Mouse (Mus musculus) kidney, adult 11 months (tissue): ENCODE measurements around the gene Col7a1.

Experiments used
- DNase-seq: peaks from one replicate; pipeline ENCODE4 v3.0.0; 2022

Gene Col7a1

DNA sequence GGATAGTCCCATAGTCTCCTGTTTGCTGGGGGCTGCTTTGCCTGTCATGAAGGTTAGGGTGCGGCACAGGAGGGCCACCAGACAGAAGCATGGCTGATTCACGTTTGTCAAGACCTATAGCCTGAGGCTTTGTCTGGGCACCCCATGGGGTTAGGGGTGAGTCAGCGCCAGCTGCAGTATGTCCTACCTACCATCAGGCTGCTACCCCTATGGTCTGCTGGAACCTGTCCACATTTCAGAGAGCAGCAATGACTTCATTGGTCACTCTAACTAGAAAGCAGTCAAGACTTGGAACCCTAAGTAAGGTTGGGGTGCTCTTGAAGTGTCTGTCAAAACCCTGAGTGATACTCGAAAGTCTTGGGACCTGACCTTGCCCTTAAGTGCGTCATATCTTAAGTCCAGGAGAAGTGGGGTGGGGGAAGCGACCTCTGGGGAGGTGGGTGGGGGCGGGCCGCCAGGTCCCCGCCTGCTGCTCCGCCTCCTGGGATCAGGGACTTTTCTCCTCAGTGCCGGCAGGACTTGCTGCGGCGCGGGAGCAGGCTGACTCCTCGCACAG, at the start of gene Col7a1:
TSS of gene Col7a1 (plus strand) at position 506 of the 556 bp plus-strand sequence.
- no peak for DNase-seq

DNA sequence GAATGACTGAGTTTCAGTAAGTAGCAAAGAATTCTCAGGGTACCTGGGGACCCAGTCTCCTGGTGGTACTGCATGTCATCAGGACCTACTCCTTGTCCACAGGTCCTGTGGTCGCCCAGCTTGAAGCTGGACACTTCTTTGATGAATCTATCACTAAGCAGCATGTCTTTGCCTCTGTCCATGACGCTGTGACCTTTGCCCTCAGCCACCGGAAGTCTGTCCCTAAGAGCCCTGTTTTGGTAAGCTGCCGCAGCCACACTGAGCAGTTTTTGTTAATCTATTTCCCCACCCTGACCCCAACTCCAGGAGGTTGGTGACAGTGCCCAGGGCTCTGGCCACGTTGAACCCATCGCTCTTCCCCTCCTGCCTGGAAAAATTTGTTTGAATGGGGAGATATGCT, 41.1 kb upstream of the Col7a1 start:
- DNase-seq: no peak

DNA sequence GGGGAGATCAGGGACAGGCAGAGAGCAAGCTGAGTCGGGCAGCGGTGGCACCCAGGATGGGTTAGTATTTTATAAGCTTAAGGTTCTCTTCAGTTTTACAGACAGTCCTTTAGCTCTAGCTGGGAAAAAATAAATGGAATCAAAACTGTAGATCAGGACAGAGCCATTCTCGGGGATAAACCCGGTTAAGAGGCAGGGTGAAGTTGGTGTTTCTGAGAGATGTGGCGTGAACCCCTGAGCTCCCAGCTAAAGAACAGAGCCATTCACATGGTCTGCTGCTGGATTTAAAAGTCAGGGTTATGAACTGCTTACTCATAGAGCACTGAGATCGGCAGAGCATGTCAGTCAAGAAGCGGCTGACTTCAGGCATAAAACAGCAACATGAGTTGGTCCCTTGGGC, 40.2 kb upstream of the Col7a1 start:
- DNase-seq: no peak

DNA sequence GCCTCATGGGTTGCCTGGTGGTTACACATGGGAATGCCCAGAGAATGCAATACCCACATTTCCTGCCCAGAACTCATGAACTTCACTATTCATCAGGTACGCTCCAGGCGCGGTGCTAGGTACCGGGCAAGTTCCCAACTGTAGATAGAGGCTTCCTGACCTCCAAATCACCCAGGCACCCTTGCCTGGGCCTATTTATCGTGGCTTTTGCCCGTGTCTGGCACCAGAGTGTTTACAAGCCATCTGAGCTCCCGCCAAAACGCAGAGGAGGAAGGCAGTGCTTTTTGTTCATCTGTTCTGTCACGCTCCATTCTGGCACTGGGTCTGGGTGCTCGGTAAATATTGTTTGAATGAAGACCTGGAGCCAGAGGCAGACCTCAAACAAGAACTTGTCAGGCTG, 39.8 kb upstream of the Col7a1 start:
- DNase-seq: no peak

DNA sequence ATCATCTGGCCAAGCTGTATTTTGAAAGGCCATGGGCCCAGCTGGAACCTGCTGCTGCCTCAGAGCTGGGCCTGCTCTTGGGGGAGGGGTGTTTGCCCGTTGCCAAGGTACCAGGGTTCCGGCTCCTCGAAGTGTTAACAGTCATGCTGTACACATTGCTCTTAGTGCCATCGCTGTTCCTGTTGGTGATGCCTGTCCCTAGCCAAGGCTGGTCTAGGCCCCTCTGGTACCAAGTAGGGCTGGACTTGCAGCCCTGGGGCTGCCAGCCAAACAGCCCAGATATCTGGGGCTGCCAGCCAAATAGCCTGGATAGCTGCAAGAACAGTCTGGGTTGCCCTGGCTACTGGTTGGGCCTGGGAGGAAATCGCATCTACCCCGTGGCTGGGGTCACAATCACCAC, 38.9 kb upstream of the Col7a1 start, which contains the start of gene Tmem89:
TSS of gene Tmem89 (plus strand) at position 129 of the 400 bp plus-strand sequence.
- DNase-seq: no peak

DNA sequence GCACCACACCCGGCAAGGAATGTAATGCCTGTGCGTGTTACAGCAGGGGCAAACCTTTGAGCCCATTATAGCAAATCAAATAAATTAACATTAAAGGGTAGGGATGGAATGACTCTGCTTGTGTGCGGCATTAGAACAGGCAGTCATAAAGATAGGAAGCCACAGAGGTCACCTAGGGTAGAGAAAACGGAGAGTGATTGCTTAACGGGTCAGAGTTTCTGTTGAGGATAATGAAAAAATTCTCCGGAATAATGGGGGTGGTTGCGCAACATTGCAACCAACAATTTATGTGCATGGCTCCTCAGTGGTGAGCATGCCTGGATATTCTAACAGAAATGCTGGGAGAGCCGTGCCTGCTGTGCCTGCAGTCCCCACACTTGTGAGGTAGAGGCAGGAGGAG, 27.5 kb upstream of the Col7a1 start:
- peak; percentile 28 for DNase-seq

DNA sequence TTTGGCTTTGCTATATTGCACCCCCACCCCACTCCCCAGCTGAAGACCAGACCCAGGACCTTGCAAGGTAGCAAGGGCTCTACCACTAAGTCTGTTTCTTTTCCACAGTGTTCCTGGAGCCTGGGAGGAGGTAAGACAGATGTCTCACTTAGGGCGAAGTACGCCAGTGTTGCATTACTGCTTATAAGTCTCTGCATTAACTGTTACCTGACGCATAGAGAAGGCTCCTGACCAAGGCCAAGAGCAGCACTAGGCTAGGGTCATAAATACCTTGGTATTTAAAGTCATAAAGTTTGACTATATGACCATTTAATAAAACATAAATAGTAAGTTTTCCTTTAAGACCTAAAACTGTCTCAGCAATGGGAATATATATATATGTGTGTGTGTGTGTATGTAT, 25.0 kb upstream of the Col7a1 start:
- DNase-seq: no peak

DNA sequence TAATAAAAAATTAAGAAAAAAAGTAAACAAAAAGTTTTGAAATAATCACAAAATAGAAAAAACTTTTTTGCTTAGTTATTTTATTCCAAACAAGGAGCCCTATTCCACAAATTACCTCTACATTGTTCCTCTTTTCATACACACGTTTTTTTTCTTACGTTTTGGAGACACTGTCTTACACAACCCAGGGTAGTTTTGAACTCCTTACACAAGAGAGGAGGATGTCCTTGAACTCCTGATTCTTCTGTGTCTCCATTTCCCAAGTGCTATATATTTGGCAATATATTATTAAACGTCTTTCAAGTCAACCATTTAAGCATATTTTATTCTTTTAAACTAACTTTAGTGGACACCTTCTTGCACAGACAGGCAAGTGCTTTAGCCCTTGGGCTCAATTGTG, 17.4 kb upstream of the Col7a1 start:
- DNase-seq: no peak

DNA sequence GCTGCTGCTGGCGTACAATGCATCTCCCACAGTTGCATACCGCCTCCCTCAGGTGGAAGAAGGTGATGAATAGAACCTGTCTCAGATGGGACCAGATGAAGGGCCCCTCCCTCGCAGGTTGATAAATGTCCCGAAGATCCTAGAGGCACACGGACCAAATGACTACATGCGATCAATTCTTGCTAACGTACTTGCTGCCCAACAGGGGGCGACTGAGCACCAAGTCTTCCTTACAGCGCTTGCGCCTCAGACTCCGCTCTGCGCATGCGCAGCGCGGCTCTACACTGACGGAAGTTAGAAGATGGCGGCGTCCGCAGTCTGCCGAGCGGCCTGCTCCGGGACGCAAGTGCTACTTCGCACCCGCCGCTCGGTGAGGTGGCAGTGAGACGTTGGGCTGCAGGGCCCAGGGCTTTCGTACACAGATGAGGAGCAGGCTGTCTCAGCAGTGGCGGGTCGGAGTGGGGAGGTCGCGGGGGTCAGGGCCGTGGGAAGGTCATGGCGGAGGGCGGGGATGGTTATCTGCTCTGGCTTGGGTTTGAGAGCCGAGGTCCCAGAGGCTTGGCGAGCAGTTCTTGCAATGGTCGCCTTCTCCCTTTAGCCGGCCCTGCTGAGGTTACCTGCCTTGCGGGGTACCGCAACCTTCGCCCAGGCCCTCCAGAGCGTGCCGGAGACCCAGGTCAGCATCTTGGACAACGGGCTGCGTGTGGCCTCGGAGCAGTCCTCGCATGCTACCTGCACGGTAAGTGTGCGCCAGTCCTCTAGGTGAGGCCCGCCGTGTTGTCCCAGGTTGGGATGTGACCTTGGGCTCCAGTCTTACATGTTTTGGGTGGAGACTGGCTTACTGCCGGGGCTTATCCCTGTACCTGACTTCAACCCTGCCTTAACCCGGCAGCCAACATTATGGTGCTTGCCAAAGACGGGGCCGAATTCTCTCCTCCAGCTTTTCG, 16.7 kb upstream of the Col7a1 start, which contains the start of gene Uqcrc1:
TSS of gene Uqcrc1 (plus strand) at position 216 of the 947 bp plus-strand sequence.
- DNase-seq: peak; percentile 93

DNA sequence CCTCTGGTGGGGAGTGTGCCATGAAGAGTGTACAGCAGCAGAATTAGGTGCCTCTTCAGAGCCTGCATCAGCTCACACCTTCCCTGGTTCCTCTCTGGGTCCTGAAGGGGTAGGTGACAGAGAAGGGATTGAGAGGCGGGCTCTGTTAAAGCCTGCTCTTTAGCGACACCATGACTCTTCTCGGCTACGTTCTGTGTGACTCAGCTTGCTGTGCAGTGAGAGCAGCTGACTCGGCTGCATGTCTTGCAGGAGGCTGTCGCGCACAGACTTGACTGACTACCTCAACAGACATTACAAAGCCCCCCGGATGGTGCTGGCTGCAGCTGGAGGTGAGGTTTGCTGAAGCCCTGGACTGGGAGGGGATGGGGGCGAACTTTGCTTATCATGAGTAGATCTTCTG, 8.3 kb upstream of the Col7a1 start:
- DNase-seq: no peak

DNA sequence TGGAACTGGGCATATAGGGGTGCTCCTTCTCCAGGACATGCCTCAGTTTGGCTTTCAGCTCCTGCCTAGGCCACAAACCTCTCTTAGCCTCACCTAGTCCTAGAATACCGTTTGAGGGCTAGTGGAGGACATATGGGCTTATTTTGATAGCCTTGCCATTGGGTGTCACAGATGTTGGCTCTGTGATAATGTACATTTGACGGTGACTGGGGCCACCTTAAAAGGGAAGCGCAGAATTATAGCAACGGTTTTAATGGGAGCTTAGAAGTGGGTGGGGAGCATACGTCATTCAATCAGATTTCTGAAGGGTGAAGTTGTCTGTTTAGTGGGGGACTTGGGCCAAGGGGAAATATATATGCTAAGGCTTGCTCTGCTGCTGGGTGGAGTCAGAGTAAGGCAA, 7.8 kb upstream of the Col7a1 start:
- DNase-seq: no peak

DNA sequence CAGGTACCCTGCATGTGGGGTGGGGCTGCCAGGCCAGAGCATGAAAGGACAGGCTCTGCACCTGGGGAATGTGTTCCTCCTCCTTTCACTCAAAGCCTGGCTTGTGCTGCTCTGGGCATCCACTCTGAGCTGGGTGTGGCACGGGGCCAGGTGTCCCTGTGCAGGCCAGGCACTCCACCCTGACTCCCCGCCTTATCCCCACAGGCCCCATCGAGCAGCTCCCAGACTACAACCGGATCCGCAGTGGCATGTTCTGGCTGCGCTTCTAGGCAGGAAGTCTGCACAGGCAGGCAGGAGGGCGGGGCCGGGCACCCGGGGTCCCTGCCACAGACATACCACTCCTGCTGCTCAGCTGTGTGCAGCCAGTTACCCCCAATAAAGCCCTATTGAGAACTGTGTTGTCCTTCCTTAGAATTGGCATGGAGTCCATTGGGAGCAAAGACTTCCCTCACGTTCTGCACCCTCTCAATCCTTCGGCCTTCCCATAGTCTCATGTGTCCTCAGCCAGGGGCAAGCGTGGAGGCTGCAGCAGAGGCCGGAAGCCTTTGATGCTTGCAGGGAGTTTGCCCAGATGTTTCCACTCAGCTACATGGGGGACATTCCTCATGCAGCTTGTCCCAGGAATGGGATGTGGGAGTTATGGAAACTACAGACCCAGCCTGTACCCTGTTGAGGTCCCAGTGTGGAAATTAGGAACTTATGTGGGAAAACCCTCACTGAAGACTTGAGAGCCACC, 4.0 kb upstream of the Col7a1 start:
- DNase-seq: peak; percentile 21

DNA sequence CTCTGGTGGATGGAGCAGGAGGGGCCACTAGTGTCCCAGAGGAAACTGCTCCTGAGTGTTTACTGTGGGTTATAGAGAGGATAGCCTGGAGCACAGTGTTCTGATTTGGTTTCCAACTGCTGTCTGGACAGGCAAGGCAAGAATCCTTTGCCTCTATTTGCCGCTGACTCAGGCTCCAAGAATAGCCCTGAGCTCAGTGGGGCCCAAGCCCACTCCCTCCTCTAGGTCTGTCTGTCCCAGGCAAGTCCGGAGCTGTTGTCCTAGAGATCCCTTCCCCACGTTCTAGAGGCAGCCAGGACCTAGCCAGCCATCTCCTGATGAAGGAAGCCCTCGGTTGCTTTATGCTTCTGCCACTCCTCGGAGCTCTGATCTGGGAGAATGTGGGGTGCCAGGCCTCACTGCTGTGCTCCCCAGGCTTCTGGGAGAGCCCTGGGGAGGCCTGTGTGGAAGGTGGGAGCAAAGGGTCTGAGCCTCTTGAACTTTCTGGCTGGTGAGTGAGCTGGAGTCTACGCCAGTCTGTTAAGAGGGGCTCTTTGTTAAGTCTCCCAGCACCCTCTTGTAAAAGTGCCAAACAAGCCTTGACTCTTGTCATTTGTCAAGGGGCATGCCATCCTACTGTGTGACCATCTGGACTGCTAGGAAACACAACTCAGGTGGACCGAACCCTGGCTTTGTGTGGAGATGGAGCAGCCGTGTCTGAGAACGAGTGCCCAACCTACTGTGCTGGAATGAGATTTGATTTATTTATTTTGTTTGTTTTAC, 3.2 kb upstream of the Col7a1 start:
- DNase-seq: no peak

DNA sequence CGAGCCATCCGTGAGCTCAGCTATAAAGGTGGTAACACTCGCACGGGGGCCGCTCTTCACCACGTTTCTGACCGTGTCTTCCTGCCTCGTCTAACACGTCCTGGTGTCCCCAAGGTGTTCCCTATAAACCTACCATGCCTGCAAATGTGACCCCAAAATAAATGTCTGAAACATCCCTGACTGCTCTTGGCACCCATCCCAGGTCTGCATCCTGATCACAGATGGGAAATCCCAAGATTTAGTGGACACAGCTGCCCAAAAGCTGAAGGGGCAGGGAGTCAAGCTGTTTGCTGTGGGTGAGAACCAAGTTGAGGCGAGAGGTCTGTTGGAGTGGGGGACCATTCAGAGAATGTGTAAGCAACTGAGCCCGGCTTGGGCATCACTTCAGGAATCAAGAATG, 1.9 kb downstream of the Col7a1 start:
- DNase-seq: no peak

DNA sequence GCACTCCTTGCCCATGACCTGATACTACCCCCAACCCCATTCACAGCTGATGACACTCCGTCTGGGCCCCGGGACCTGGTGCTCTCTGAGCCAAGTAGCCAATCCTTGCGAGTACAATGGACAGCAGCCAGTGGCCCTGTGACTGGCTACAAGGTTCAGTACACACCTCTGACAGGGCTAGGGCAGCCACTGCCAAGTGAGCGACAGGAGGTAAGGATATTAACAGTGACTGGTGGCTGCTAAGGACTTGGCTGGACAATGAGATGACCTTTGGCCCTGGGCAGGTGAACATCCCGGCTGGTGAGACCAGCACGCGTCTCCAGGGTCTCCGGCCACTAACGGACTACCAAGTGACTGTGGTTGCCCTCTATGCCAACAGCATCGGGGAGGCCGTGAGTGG, 2.5 kb downstream of the Col7a1 start:
- peak; percentile 69 for DNase-seq

DNA sequence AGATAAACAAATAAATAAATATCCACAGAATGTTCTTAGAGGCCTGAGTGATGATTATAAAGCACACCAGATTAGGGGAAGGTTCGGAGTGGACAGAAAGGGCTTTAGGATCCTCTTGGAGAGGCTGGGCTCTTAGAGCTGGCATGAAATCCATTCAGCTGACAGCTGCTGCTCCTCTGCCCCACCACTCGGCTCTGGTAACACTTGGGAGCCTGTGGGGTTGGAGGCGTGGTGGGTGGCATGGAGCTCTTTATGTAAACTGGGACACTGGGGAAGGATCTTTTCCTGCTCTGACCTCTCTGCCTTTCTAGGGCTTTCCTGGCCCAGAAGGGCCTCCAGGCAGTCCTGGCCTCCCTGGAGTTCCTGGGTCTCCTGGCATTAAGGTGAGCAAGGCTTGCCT, 10.2 kb downstream of the Col7a1 start:
- no peak for DNase-seq

DNA sequence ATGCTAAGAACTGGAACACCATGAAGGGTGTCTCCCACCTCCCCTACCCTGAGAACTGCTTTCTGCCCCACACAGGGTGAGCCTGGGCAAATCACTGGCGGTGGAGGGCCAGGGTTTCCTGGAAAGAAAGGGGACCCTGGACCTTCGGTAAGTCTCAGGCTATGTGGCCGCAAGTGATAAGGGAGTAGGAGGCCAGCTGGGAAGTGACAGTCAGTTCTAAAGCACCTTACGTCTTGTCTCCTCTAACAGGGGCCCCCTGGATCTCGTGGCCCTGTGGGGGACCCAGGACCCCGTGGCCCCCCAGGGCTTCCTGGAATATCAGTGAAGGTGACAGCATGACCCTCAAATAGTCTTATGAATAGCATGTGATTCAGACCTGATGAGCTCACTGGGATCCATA, 11.0 kb downstream of the Col7a1 start:
- no peak for DNase-seq

DNA sequence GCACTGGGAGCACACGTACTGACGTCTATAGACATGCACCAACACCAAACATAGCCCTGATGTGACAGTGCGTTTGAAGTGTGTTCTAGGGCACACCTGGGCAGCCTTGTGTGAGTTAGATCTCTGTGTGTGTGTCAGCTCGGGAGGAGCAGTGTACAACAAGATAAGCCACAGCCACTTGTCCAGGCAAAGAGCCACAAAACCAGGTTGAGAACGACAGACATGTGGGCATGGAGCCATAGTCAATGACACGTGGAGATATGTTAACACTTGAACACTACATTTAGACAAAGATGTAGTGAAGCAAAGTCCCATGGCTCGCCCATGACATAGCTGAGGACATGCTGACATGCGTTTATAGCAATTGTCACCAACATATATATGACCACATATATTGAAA, 17.2 kb downstream of the Col7a1 start:
- no peak for DNase-seq

DNA sequence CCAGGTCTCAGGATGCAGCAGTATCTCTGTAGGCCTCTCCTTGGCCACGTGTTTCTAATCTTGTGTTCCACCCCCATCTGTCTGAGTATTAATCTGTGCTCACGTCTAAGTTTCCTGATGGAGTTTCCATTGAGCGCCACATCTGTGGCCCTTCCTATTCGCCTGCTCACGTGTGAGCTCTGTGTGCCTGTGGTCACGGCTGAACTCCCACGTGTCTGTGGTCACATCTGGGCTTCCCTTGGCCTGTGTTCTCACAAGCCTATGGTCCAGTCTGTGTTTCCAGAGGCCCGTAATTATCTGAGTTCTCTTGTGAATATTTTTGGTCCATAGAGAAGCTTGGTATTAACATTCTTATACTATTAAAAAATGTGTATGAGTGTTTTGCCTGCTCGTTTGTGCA, 23.1 kb downstream of the Col7a1 start:
- no peak for DNase-seq

DNA sequence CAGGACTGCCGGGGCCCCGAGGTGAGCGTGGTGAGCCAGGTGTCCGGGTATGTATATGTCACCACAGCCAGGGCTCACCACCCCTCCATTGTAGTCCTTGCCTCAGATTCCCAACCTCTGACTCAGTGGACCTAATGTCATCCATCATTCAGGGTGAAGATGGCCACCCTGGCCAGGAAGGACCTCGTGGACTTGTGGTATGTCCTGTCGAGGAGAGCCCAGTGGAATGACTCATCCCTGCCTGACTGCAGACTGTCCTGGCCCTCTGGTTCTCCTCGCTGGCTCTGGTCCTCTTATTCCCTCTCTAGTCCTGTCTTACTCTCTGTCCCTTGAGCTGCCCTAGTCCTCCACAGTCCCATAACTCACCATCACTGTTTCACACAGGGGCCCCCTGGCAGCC, 24.6 kb downstream of the Col7a1 start:
- DNase-seq: no peak

DNA sequence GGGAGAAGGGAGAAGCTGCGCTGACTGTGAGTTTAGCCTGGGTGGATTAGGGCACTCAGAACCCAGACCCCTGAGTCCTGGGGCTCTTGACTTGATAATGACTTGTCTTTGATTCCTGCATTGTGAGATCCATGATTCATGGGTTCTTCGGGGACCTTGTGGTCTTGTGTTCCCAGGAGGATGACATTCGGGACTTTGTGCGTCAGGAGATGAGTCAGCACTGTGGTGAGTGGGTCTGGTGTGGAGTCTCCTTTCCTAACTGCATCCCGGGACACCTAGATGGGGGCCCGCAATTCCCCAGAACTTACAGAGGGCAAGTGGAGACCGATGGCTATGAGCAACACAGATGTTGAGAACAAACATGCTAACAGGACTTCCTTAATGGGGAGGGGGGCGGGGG, 29.1 kb downstream of the Col7a1 start:
- no peak for DNase-seq

DNA sequence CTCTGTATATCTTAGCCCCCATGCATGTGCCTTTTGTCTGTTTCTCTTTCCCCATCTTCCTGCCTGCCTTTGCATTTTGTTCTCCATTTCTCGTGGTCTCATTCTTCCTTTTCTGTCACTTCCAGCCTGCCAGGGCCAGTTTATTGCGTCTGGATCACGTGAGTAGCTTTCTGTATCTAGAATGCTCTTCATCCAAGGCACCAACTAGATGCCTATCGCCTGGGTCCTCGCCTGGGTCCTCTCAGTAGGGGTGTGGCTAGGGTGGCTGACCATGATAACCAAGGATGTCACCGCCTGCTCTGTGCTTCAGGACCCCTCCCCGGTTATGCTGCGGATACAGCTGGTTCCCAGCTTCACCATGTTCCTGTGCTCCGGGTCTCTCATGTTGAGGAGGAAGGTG, 29.8 kb downstream of the Col7a1 start:
- no peak for DNase-seq

DNA sequence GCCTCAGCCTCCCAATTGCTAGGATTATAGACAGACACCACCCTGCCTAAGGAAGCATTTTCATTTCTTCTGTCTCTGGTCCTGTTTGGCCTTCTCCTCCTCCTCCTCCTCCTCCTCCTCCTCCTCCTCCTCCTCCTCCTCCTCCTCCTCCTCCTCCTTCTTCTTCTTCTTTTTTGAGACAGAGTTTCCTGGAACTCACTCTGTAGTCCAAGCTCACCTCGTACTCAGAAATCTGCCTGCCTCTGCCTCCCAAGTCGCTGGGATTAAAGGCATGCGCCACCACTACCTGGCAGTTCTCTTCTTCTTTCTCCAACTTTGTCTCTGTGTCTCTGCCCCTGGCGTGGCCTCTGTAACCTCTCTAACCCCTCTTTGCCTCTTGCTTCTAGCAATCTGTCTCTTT, 32.3 kb downstream of the Col7a1 start, which contains the start of gene Ucn2:
TSS of gene Ucn2 (plus strand) at position 301 of the 400 bp plus-strand sequence.
- no peak for DNase-seq
